Mouse (Mus musculus) forebrain, postnatal 0 days (tissue): ENCODE data around the gene Myod1. TPM values are rescaled to one million over a fixed set of nuclear protein-coding genes. Genes with fewer than 3 reads are reported as not detected.

Experiments used
- ATAC-seq: fragments of 200-750 bp; cut with Nextera tagmentation; 2 replicates; pipeline ENCODE4 v1.8.0; 2017; ENCODE audit warnings: mild to moderate bottlenecking, moderate library complexity
- DNase-seq: peaks from one replicate; pipeline ENCODE4 v3.0.0-alpha.2; 2015
- H3K27ac ChIP-seq: fragments of 300-500 bp; sonication (generic); 2 replicates; pipeline ENCODE4 v1.5.1; 2014; ENCODE audit warnings: low read depth, mild to moderate bottlenecking, antibody characterized with exemption, low read length, moderate library complexity, mixed read lengths
- H3K27me3 ChIP-seq: fragments of 300-500 bp; sonication (generic); 2 replicates; pipeline ENCODE4 v1.6.1; 2014; ENCODE audit warnings: mild to moderate bottlenecking, low read length, mixed read lengths; ENCODE audit not compliant: insufficient read depth
- H3K36me3 ChIP-seq: fragments of 300-500 bp; sonication (generic); 2 replicates; pipeline ENCODE4 v1.6.1; 2014; ENCODE audit warnings: mild to moderate bottlenecking, moderate library complexity; ENCODE audit not compliant: insufficient read depth
- H3K4me1 ChIP-seq: fragments of 300-500 bp; sonication (generic); 2 replicates; pipeline ENCODE4 v1.6.1; 2014; ENCODE audit warnings: antibody characterized with exemption; ENCODE audit not compliant: insufficient read depth
- H3K4me2 ChIP-seq: fragments of 300-500 bp; sonication (generic); 2 replicates; pipeline ENCODE4 v1.6.1; 2014; ENCODE audit warnings: low read depth, mild to moderate bottlenecking, moderate library complexity
- H3K4me3 ChIP-seq: fragments of 300-500 bp; sonication (generic); 2 replicates; pipeline ENCODE4 v1.5.1; 2014; ENCODE audit warnings: low read depth, low read length, mixed read lengths
- H3K9ac ChIP-seq: fragments of 300-500 bp; sonication (generic); 2 replicates; pipeline ENCODE4 v1.6.1; 2014; ENCODE audit warnings: mild to moderate bottlenecking
- H3K9me3 ChIP-seq: fragments of 300-500 bp; sonication (generic); 2 replicates; pipeline ENCODE4 v1.6.1; 2016; ENCODE audit warnings: low read length
- CTCF ChIP-seq: sonication (generic); IDR thresholded peaks from 2 replicates; pipeline ENCODE4 v1.5.1; 2016; ENCODE audit warnings: antibody characterized with exemption, control low read depth, low read depth
- WGBS: fragments of 180-500 bp; shearing (Covaris S2); extraction: QIAGEN DNeasy Blood & Tissue Kit; methylation state at CpG from one replicate; pipeline ENCODE4 v1.1.7; 2014; 5-methylcytosine and 5-hydroxymethylcytosine counted together
- polyA plus RNA-seq: library from polyadenylated mRNA; unstranded; fragments of >200 nt; fragmentation: Nextera tagmentation; extraction: Ambion mirVana; gene quantifications from 2 replicates; pipeline ENCODE4 v1.2.1, GENCODE M21; 2015
- total RNA-seq: library from RNA; depleted of rRNA; stranded (reverse); fragments of >200 nt; gene quantifications from 2 replicates; pipeline ENCODE4 v1.2.3, GENCODE M21; 2014; rRNA removed

The Myod1 gene
- total RNA-seq (not detected in 2 replicates), polyA plus RNA-seq (0.19 TPM in 1 of 2 replicates, not detected in the other)

- peak; percentile 2; the same call in 1 of the 2 replicates for ATAC-seq
- Histone ChIP-seq H3K27ac (no peak within 1 kb of the TSS), H3K27me3 (peaks cover 48% of the 10 kb centered on the region), H3K9me3 (no peaks in the 10 kb centered on the region), H3K9ac (peak within 1 kb of the TSS; percentile 14), H3K4me1 (0 out of 2 replicates have a peak, but pooled peaks cover 4% of the 10 kb centered on the region), H3K4me3 (peak within 1 kb of the TSS; percentile 27), H3K36me3 (no peaks in the 10 kb centered on the region), H3K4me2 (peak within 1 kb of the TSS; percentile 44)
- WGBS = 3% methylated on average over 44 of the region's 44 CpGs
- DNase-seq = no peak
- no peak for TF ChIP-seq CTCF
Observed at GRCm38 (mm10) chr7:46376172-46377007, at the start of gene Myod1. TSS of gene Myod1 (plus strand) at chr7:46376474.

GRCm38 (mm10) chr7:46327896-46328295 is 48.4 kb upstream of the Myod1 start:
- Histone ChIP-seq H3K4me2 (no peak overlapping the region), H3K4me3 (no peak overlapping the region), H3K9ac (no peak overlapping the region), H3K27ac (no peak overlapping the region), H3K4me1 (no peaks in the 10 kb centered on the region), H3K27me3 (no peaks in the 10 kb centered on the region; the same call in 1 of the 2 replicates), H3K9me3 (no peaks in the 10 kb centered on the region), H3K36me3 (no peaks in the 10 kb centered on the region)
- no peak for TF ChIP-seq CTCF
- 74% methylated on average over 4 of the region's 4 CpGs for WGBS
- ATAC-seq (no peak), DNase-seq (no peak)

DNA sequence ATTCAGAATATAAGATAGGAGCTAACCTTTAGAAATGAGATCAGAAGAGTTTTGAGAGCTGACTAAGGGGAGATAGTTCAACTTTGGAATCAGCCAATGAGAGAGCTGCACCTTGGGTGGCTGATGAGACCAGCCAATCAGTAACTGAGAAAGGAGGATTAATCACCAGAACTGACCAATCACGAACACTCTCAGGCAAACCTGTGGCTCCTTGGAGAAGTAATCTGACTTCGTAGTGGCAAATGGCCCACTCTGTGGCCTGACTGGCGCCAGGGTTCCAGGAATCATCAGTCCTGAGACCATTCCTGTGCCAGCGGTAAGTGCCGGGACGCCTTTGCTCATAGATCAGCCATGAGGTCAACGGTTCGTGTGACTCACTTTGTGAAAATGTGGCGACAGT is 38.9 kb upstream of the Myod1 start:
- WGBS = 92% methylated on average over 9 of the region's 9 CpGs
- no peak overlapping the region for H3K27ac ChIP-seq
- DNase-seq (no peak), ATAC-seq (no peak)
- H3K4me3 ChIP-seq = no peak overlapping the region
- H3K4me2 ChIP-seq = no peak overlapping the region
- H3K4me1 ChIP-seq = no peaks in the 10 kb centered on the region
- H3K9me3 ChIP-seq = no peaks in the 10 kb centered on the region
- H3K27me3 ChIP-seq = no peaks in the 10 kb centered on the region
- H3K9ac ChIP-seq = no peak overlapping the region
- TF ChIP-seq CTCF = no peak
- H3K36me3 ChIP-seq = no peaks in the 10 kb centered on the region

DNA sequence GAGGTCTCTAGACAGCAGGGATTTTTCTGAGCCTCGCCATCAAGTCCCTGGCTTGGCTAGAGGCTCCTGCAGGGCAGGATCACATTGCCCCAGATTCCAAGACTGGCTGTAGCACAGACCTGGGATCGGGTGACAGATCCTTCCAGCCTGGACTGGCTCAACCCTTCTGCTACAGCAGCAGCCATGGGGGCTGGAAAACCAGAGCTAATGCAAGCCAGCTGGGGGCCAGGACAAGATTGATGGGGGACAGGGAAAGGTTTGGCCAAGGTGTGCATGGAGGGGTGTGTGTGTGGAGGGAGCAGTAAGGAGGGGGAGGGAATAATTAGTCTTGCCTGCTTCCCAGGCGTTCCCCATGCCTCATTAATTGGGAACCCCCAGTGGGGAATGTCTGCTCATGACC is 36.5 kb upstream of the Myod1 start:
- H3K4me1 ChIP-seq = no peaks in the 10 kb centered on the region
- no peaks in the 10 kb centered on the region for H3K27me3 ChIP-seq
- ATAC-seq (no peak), DNase-seq (no peak)
- H3K9ac ChIP-seq = no peak overlapping the region
- no peak overlapping the region for H3K4me3 ChIP-seq
- 20% methylated on average over 3 of the region's 3 CpGs for WGBS
- no peaks in the 10 kb centered on the region for H3K9me3 ChIP-seq
- TF ChIP-seq CTCF = no peak
- no peak overlapping the region for H3K27ac ChIP-seq
- no peak overlapping the region for H3K4me2 ChIP-seq
- no peaks in the 10 kb centered on the region for H3K36me3 ChIP-seq

GRCm38 (mm10) chr7:46340295-46340694 is 36.0 kb upstream of the Myod1 start:
- DNase-seq = no peak
- H3K4me2 ChIP-seq = no peak overlapping the region
- H3K4me3 ChIP-seq = no peak overlapping the region
- H3K27ac ChIP-seq = no peak overlapping the region
- no peak overlapping the region for H3K9ac ChIP-seq
- no peaks in the 10 kb centered on the region for H3K36me3 ChIP-seq
- no peaks in the 10 kb centered on the region for H3K27me3 ChIP-seq
- H3K9me3 ChIP-seq = no peaks in the 10 kb centered on the region
- H3K4me1 ChIP-seq = no peaks in the 10 kb centered on the region
- no peak for TF ChIP-seq CTCF
- 58% methylated on average over 5 of the region's 5 CpGs for WGBS
- no peak for ATAC-seq

DNA sequence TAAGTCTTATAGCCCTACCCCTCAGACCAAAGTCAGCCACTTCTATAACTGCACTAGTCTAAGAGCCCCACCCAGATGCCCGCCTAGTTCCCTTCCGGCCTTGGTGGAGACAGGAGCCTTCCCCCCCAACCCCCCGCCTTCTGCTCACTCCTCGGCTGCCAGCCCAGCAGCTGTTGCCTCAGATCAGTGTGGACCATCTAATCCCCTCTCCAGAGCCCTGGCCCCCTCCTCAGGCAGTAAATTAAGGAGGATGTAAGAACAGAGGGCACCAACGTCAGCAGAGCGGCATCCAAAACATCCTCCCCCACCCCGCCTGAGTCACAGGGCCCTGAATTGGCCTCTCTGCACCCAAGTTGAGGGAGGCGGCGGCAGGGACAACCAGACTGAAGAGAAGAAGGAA is 34.8 kb upstream of the Myod1 start:
- DNase-seq (no peak), ATAC-seq (no peak)
- Histone ChIP-seq H3K9ac (no peak overlapping the region), H3K27ac (no peak overlapping the region), H3K9me3 (no peaks in the 10 kb centered on the region), H3K4me3 (no peak overlapping the region), H3K27me3 (no peaks in the 10 kb centered on the region), H3K4me1 (no peaks in the 10 kb centered on the region), H3K4me2 (no peak overlapping the region), H3K36me3 (no peaks in the 10 kb centered on the region)
- WGBS = 85% methylated on average over 9 of the region's 9 CpGs
- TF ChIP-seq CTCF = no peak

DNA sequence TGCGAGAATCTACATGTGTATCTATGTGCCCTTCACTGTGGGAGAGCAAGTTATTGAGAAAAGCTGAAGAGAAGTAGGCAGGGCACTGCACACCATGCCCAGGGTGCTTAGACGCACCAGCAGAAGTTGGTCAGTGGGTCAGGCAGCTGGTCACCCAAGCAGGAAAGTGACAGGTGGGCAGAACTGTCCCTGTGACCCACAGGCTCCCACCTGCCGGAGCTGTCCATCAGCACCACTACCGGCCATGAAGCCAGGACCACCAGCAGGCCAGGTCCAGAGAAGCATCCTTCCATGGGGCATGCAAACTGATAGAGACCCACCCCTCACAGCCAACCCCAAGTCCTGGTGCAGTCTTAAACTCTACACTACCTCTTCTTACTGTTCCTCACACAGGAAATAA is 28.6 kb upstream of the Myod1 start:
- no peak for DNase-seq
- TF ChIP-seq CTCF = no peak
- no peaks in the 10 kb centered on the region for H3K9me3 ChIP-seq
- H3K27me3 ChIP-seq = peaks cover 23% of the 10 kb centered on the region
- no peak overlapping the region for H3K4me3 ChIP-seq
- no peak for ATAC-seq
- no peaks in the 10 kb centered on the region for H3K4me1 ChIP-seq
- H3K27ac ChIP-seq = no peak overlapping the region
- no peak overlapping the region for H3K4me2 ChIP-seq
- 73% methylated on average over 4 of the region's 4 CpGs for WGBS
- H3K9ac ChIP-seq = no peak overlapping the region
- H3K36me3 ChIP-seq = no peaks in the 10 kb centered on the region
